Mouse (Mus musculus): ENCODE measurements at regions not wholly inside any gene's neighbourhood (a gene's known extent, or its start where the extent isn't known, plus 50 kb on each side); places are given as distances from the start of the nearest gene placed in this dataset.

GRCm38 (mm10) chr14:120172844-120173243 lies 102.6 kb upstream of the Mbnl2 start:
- no peaks in the 10 kb centered on the region for H3K36me3 ChIP-seq (ENCODE audit: control insufficient read depth, insufficient read depth, low read length)
- H3K4me3 ChIP-seq (replicated peaks; ENCODE audit: low read length), result no peak overlapping the region
- no peak for TF ChIP-seq POLR2A (IDR thresholded peaks at IDR 0.05; ENCODE audit: borderline replicate concordance, extremely low read depth, insufficient read depth, insufficient read length)
- no peak overlapping the region for H3K27ac ChIP-seq (replicated peaks; ENCODE audit: low read depth, low read length)
- DNase-seq (ENCODE audit: low spot score) (peak; percentile 77), ATAC-seq (ENCODE audit: low FRiP score, low read depth) (no peak; the same call in 1 of the 2 replicates)
- H3K4me1 ChIP-seq (ENCODE audit: control insufficient read depth, insufficient read depth, low read length), result peaks cover 15% of the 10 kb centered on the region
- no peaks in the 10 kb centered on the region for H3K9me3 ChIP-seq (ENCODE audit: control insufficient read depth, low read length)
- H3K27me3 ChIP-seq (ENCODE audit: control insufficient read depth, insufficient read depth, low read length), result no peaks in the 10 kb centered on the region
- no peak overlapping the region for H3K4me2 ChIP-seq (replicated peaks; ENCODE audit: low read depth, low read length, severe bottlenecking)
- no peak overlapping the region for H3K9ac ChIP-seq (ENCODE audit: low read depth, low read length, severe bottlenecking)
- WGBS, result 45% methylated on average over 8 of the region's 8 CpGs

GRCm38 (mm10) chr14:120174615-120175014 lies 100.9 kb upstream of the Mbnl2 start:
- no peak for ATAC-seq (ENCODE audit: low FRiP score, low read depth)
- H3K27me3 ChIP-seq (ENCODE audit: control insufficient read depth, insufficient read depth, low read length), result no peaks in the 10 kb centered on the region
- H3K4me2 ChIP-seq (replicated peaks; ENCODE audit: low read depth, low read length, severe bottlenecking), result no peak overlapping the region
- H3K27ac ChIP-seq (replicated peaks; ENCODE audit: low read depth, low read length), result no peak overlapping the region
- no peaks in the 10 kb centered on the region for H3K36me3 ChIP-seq (ENCODE audit: control insufficient read depth, insufficient read depth, low read length)
- WGBS, result 84% methylated on average over 5 of the region's 5 CpGs
- TF ChIP-seq POLR2A (IDR thresholded peaks at IDR 0.05; ENCODE audit: borderline replicate concordance, extremely low read depth, insufficient read depth, insufficient read length), result no peak
- no peak for DNase-seq (ENCODE audit: low spot score)
- peaks cover 15% of the 10 kb centered on the region for H3K4me1 ChIP-seq (ENCODE audit: control insufficient read depth, insufficient read depth, low read length)
- H3K9me3 ChIP-seq (ENCODE audit: control insufficient read depth, low read length), result no peaks in the 10 kb centered on the region
- no peak overlapping the region for H3K9ac ChIP-seq (ENCODE audit: low read depth, low read length, severe bottlenecking)
- no peak overlapping the region for H3K4me3 ChIP-seq (replicated peaks; ENCODE audit: low read length)

- no peaks in the 10 kb centered on the region for H3K36me3 ChIP-seq (ENCODE audit: control insufficient read depth, insufficient read depth, low read length)
- no peaks in the 10 kb centered on the region for H3K27me3 ChIP-seq (ENCODE audit: control insufficient read depth, insufficient read depth, low read length)
- H3K4me1 ChIP-seq (ENCODE audit: control insufficient read depth, insufficient read depth, low read length), result no peaks in the 10 kb centered on the region
- ATAC-seq (ENCODE audit: low FRiP score, low read depth) (no peak), DNase-seq (ENCODE audit: low spot score) (no peak)
- H3K9me3 ChIP-seq (ENCODE audit: control insufficient read depth, low read length), result no peaks in the 10 kb centered on the region
- no peak overlapping the region for H3K9ac ChIP-seq (ENCODE audit: low read depth, low read length, severe bottlenecking)
- TF ChIP-seq POLR2A (IDR thresholded peaks at IDR 0.05; ENCODE audit: borderline replicate concordance, extremely low read depth, insufficient read depth, insufficient read length), result no peak
- no peak overlapping the region for H3K4me2 ChIP-seq (replicated peaks; ENCODE audit: low read depth, low read length, severe bottlenecking)
- WGBS, result 52% methylated on average over 1 of the region's 1 CpGs
- H3K4me3 ChIP-seq (replicated peaks; ENCODE audit: low read length), result no peak overlapping the region
- no peak overlapping the region for H3K27ac ChIP-seq (replicated peaks; ENCODE audit: low read depth, low read length)
Observed at GRCm38 (mm10) chr14:120195218-120195617, 80.3 kb upstream of the Mbnl2 start.

- H3K9ac ChIP-seq (ENCODE audit: low read depth, low read length, severe bottlenecking), result no peak overlapping the region
- H3K4me2 ChIP-seq (replicated peaks; ENCODE audit: low read depth, low read length, severe bottlenecking), result no peak overlapping the region
- no peak for ATAC-seq (ENCODE audit: low FRiP score, low read depth)
- WGBS, result 74% methylated on average over 3 of the region's 3 CpGs
- no peaks in the 10 kb centered on the region for H3K4me1 ChIP-seq (ENCODE audit: control insufficient read depth, insufficient read depth, low read length)
- H3K4me3 ChIP-seq (replicated peaks; ENCODE audit: low read length), result no peak overlapping the region
- H3K27me3 ChIP-seq (ENCODE audit: control insufficient read depth, insufficient read depth, low read length), result no peaks in the 10 kb centered on the region
- no peak for TF ChIP-seq POLR2A (IDR thresholded peaks at IDR 0.05; ENCODE audit: borderline replicate concordance, extremely low read depth, insufficient read depth, insufficient read length)
- no peak overlapping the region for H3K27ac ChIP-seq (replicated peaks; ENCODE audit: low read depth, low read length)
- H3K9me3 ChIP-seq (ENCODE audit: control insufficient read depth, low read length), result no peaks in the 10 kb centered on the region
- DNase-seq (ENCODE audit: low spot score), result no peak
- no peaks in the 10 kb centered on the region for H3K36me3 ChIP-seq (ENCODE audit: control insufficient read depth, insufficient read depth, low read length)
Observed at GRCm38 (mm10) chr14:120211741-120212140, 63.7 kb upstream of the Mbnl2 start.

- Histone ChIP-seq H3K36me3 (ENCODE audit: control insufficient read depth, insufficient read depth, low read length) (no peaks in the 10 kb centered on the region), H3K4me1 (ENCODE audit: control insufficient read depth, insufficient read depth, low read length) (no peaks in the 10 kb centered on the region), H3K9ac (ENCODE audit: low read depth, low read length, severe bottlenecking) (no peak overlapping the region), H3K9me3 (ENCODE audit: control insufficient read depth, low read length) (no peaks in the 10 kb centered on the region), H3K27ac (replicated peaks; ENCODE audit: low read depth, low read length) (no peak overlapping the region), H3K4me3 (replicated peaks; ENCODE audit: low read length) (no peak overlapping the region), H3K4me2 (replicated peaks; ENCODE audit: low read depth, low read length, severe bottlenecking) (no peak overlapping the region), H3K27me3 (ENCODE audit: control insufficient read depth, insufficient read depth, low read length) (no peaks in the 10 kb centered on the region)
- TF ChIP-seq POLR2A (IDR thresholded peaks at IDR 0.05; ENCODE audit: borderline replicate concordance, extremely low read depth, insufficient read depth, insufficient read length), result no peak
- DNase-seq (ENCODE audit: low spot score), result no peak
- no peak for ATAC-seq (ENCODE audit: low FRiP score, low read depth)
- 94% methylated on average over 5 of the region's 5 CpGs for WGBS
Observed at GRCm38 (mm10) chr14:120212626-120213025, 62.8 kb upstream of the Mbnl2 start.

- H3K9me3 ChIP-seq (ENCODE audit: control insufficient read depth, low read length), result no peaks in the 10 kb centered on the region
- WGBS, result 80% methylated on average over 4 of the region's 4 CpGs
- H3K9ac ChIP-seq (ENCODE audit: low read depth, low read length, severe bottlenecking), result no peak overlapping the region
- 0 out of 2 replicates have a peak, but pooled peaks cover 4% of the 10 kb centered on the region for H3K4me1 ChIP-seq (ENCODE audit: control insufficient read depth, insufficient read depth, low read length)
- TF ChIP-seq POLR2A (IDR thresholded peaks at IDR 0.05; ENCODE audit: borderline replicate concordance, extremely low read depth, insufficient read depth, insufficient read length), result no peak
- ATAC-seq (ENCODE audit: low FRiP score, low read depth) (peak; percentile 72), DNase-seq (ENCODE audit: low spot score) (peak; percentile 40)
- no peaks in the 10 kb centered on the region for H3K27me3 ChIP-seq (ENCODE audit: control insufficient read depth, insufficient read depth, low read length)
- no peaks in the 10 kb centered on the region for H3K36me3 ChIP-seq (ENCODE audit: control insufficient read depth, insufficient read depth, low read length)
- no peak overlapping the region for H3K4me3 ChIP-seq (replicated peaks; ENCODE audit: low read length)
- no peak overlapping the region for H3K27ac ChIP-seq (replicated peaks; ENCODE audit: low read depth, low read length)
- H3K4me2 ChIP-seq (replicated peaks; ENCODE audit: low read depth, low read length, severe bottlenecking), result no peak overlapping the region
Observed at GRCm38 (mm10) chr14:120219224-120219623, 56.2 kb upstream of the Mbnl2 start.

Measured in limb, embryonic 14.5 days (tissue).